Mouse (Mus musculus) lung, embryonic 15.5 days (tissue): ENCODE measurements around the gene Loxl1. TPM values are rescaled to one million over a fixed set of nuclear protein-coding genes. Genes with fewer than 3 reads are reported as not detected.

ENCODE experiments used
- ATAC-seq: fragments of 200-750 bp; cut with Nextera tagmentation; 2 replicates; pipeline ENCODE4 v1.8.0; 2017; ENCODE audit warnings: moderate number of reproducible peaks, borderline replicate concordance; ENCODE audit not compliant: low FRiP score, low TSS enrichment; ENCODE audit errors: extremely low read depth
- H3K27ac ChIP-seq: fragments of 300-500 bp; sonication (generic); 2 replicates; pipeline ENCODE4 v1.5.1; 2015; ENCODE audit warnings: moderate library complexity, mild to moderate bottlenecking, inconsistent platforms
- H3K27me3 ChIP-seq: fragments of 300-500 bp; sonication (generic); 2 replicates; pipeline ENCODE4 v1.6.1; 2015; ENCODE audit warnings: inconsistent platforms
- H3K36me3 ChIP-seq: fragments of 300-500 bp; sonication (generic); 2 replicates; pipeline ENCODE4 v1.6.1; 2015; ENCODE audit warnings: inconsistent platforms
- H3K4me1 ChIP-seq: fragments of 300-500 bp; sonication (generic); 2 replicates; pipeline ENCODE4 v1.6.1; 2015; ENCODE audit warnings: inconsistent platforms
- H3K4me2 ChIP-seq: fragments of 300-500 bp; sonication (generic); 2 replicates; pipeline ENCODE4 v1.6.1; 2015; ENCODE audit warnings: inconsistent platforms, mild to moderate bottlenecking, moderate library complexity
- H3K4me3 ChIP-seq: fragments of 300-500 bp; sonication (generic); 2 replicates; pipeline ENCODE4 v1.5.1; 2015; ENCODE audit warnings: mild to moderate bottlenecking, inconsistent platforms
- H3K9ac ChIP-seq: fragments of 300-500 bp; sonication (generic); 2 replicates; pipeline ENCODE4 v1.6.1; 2015; ENCODE audit warnings: inconsistent platforms
- H3K9me3 ChIP-seq: fragments of 300-500 bp; sonication (generic); 2 replicates; pipeline ENCODE4 v1.6.1; 2016; ENCODE audit warnings: inconsistent platforms
- WGBS: fragments of 180-500 bp; shearing (Covaris S2); methylation state at CpG from one replicate; pipeline ENCODE4 v1.1.7; 2015; 5-methylcytosine and 5-hydroxymethylcytosine counted together
- polyA plus RNA-seq: library from polyadenylated mRNA; unstranded; fragments of >200 nt; fragmentation: Nextera tagmentation; extraction: Ambion mirVana; gene quantifications from 2 replicates; pipeline ENCODE4 v1.2.1, GENCODE M21; 2015

Loxl1 gene
- polyA plus RNA-seq, 1 experiment from 2014 or later = 48.4 TPM

- no peak for ATAC-seq
- Histone ChIP-seq H3K27me3 (no peaks in the 10 kb centered on the region), H3K9ac (no peak overlapping the region), H3K4me3 (no peak overlapping the region), H3K4me1 (peaks cover 5% of the 10 kb centered on the region; the same call in 1 of the 2 replicates), H3K36me3 (no peaks in the 10 kb centered on the region), H3K27ac (no peak overlapping the region), H3K4me2 (no peak overlapping the region), H3K9me3 (no peaks in the 10 kb centered on the region)
- 20% methylated on average over 5 of the region's 5 CpGs for WGBS
Measured at GRCm38 (mm10) chr9:58330293-58330692, 17.3 kb upstream of the Loxl1 start.

GRCm38 (mm10) chr9:58327382-58327781, 14.4 kb upstream of the Loxl1 start:
- peaks cover 5% of the 10 kb centered on the region; the same call in 1 of the 2 replicates for H3K4me1 ChIP-seq
- no peak overlapping the region for H3K9ac ChIP-seq
- WGBS = 35% methylated on average over 1 of the region's 1 CpGs

GRCm38 (mm10) chr9:58326477-58327180, 13.6 kb upstream of the Loxl1 start:
- Histone ChIP-seq H3K27me3 (no peaks in the 10 kb centered on the region), H3K36me3 (no peaks in the 10 kb centered on the region), H3K4me3 (no peak overlapping the region), H3K4me1 (peaks cover 5% of the 10 kb centered on the region; the same call in 1 of the 2 replicates), H3K9me3 (no peaks in the 10 kb centered on the region), H3K9ac (no peak overlapping the region), H3K27ac (no peak overlapping the region), H3K4me2 (no peak overlapping the region)
- no peak for ATAC-seq
- WGBS = 25% methylated on average over 4 of the region's 4 CpGs

More at GRCm38 (mm10) chr9:58327382-58327781, 14.4 kb upstream of the Loxl1 start:
- ATAC-seq = no peak
- H3K9me3 ChIP-seq = no peaks in the 10 kb centered on the region
- no peaks in the 10 kb centered on the region for H3K36me3 ChIP-seq
- H3K27ac ChIP-seq = no peak overlapping the region
- H3K4me2 ChIP-seq = no peak overlapping the region
- no peaks in the 10 kb centered on the region for H3K27me3 ChIP-seq
- H3K4me3 ChIP-seq = no peak overlapping the region

GRCm38 (mm10) chr9:58321681-58322080, 8.7 kb upstream of the Loxl1 start:
- no peak overlapping the region for H3K4me2 ChIP-seq

GRCm38 (mm10) chr9:58318317-58318716, 5.3 kb upstream of the Loxl1 start:
- peaks cover 36% of the 10 kb centered on the region for H3K4me1 ChIP-seq
- no peak overlapping the region for H3K27ac ChIP-seq
- no peak overlapping the region for H3K9ac ChIP-seq
- no peak overlapping the region for H3K4me2 ChIP-seq
- H3K36me3 ChIP-seq = no peaks in the 10 kb centered on the region
- no peaks in the 10 kb centered on the region for H3K9me3 ChIP-seq
- 56% methylated on average over 3 of the region's 3 CpGs for WGBS
- ATAC-seq = no peak
- H3K4me3 ChIP-seq = no peak overlapping the region
- no peaks in the 10 kb centered on the region for H3K27me3 ChIP-seq

More at GRCm38 (mm10) chr9:58321681-58322080, 8.7 kb upstream of the Loxl1 start:
- H3K4me1 ChIP-seq = peaks cover 8% of the 10 kb centered on the region
- no peaks in the 10 kb centered on the region for H3K9me3 ChIP-seq
- no peak overlapping the region for H3K9ac ChIP-seq
- no peak for ATAC-seq
- no peaks in the 10 kb centered on the region for H3K36me3 ChIP-seq
- 90% methylated on average over 3 of the region's 3 CpGs for WGBS
- H3K27me3 ChIP-seq = no peaks in the 10 kb centered on the region
- no peak overlapping the region for H3K4me3 ChIP-seq
- H3K27ac ChIP-seq = no peak overlapping the region

- H3K9me3 ChIP-seq = no peaks in the 10 kb centered on the region
- H3K4me3 ChIP-seq = no peak overlapping the region
- peaks cover 45% of the 10 kb centered on the region for H3K4me1 ChIP-seq
- no peak for ATAC-seq
- H3K9ac ChIP-seq = no peak overlapping the region
- WGBS = 22% methylated on average over 3 of the region's 3 CpGs
- H3K36me3 ChIP-seq = no peaks in the 10 kb centered on the region
- H3K4me2 ChIP-seq = no peak overlapping the region
- peak overlapping the region; percentile 47; the same call in 1 of the 2 replicates for H3K27ac ChIP-seq
- peaks cover 6% of the 10 kb centered on the region; the same call in 1 of the 2 replicates for H3K27me3 ChIP-seq
Measured at GRCm38 (mm10) chr9:58317381-58317780, 4.4 kb upstream of the Loxl1 start.

- no peak overlapping the region for H3K9ac ChIP-seq
- no peak overlapping the region for H3K4me2 ChIP-seq
- no peak overlapping the region for H3K4me3 ChIP-seq
- peaks cover 11% of the 10 kb centered on the region; the same call in 1 of the 2 replicates for H3K27me3 ChIP-seq
- peaks cover 51% of the 10 kb centered on the region for H3K4me1 ChIP-seq
- H3K9me3 ChIP-seq = no peaks in the 10 kb centered on the region
- no peak; the same call in 1 of the 2 replicates for ATAC-seq
- no peaks in the 10 kb centered on the region for H3K36me3 ChIP-seq
- peak overlapping the region; percentile 47; the same call in 1 of the 2 replicates for H3K27ac ChIP-seq
- WGBS = 50% methylated on average over 7 of the region's 7 CpGs
Measured at GRCm38 (mm10) chr9:58316784-58317183, 3.8 kb upstream of the Loxl1 start.

- no peaks in the 10 kb centered on the region for H3K9me3 ChIP-seq
- no peak overlapping the region for H3K9ac ChIP-seq
- no peak overlapping the region for H3K4me2 ChIP-seq
- no peak overlapping the region for H3K4me3 ChIP-seq
- 96% methylated on average over 2 of the region's 2 CpGs for WGBS
- H3K27me3 ChIP-seq = peaks cover 17% of the 10 kb centered on the region; the same call in 1 of the 2 replicates
- no peak for ATAC-seq
- peaks cover 58% of the 10 kb centered on the region for H3K4me1 ChIP-seq
- H3K36me3 ChIP-seq = no peaks in the 10 kb centered on the region
- H3K27ac ChIP-seq = peak overlapping the region; percentile 89
Measured at GRCm38 (mm10) chr9:58315850-58316249, 2.9 kb upstream of the Loxl1 start.

GRCm38 (mm10) chr9:58314682-58315360, 1.8 kb upstream of the Loxl1 start:
- no peak for ATAC-seq
- WGBS = 31% methylated on average over 5 of the region's 5 CpGs
- H3K4me2 ChIP-seq = no peak overlapping the region
- peaks cover 65% of the 10 kb centered on the region for H3K4me1 ChIP-seq
- peaks cover 17% of the 10 kb centered on the region; the same call in 1 of the 2 replicates for H3K27me3 ChIP-seq
- H3K4me3 ChIP-seq = no peak overlapping the region
- no peak overlapping the region for H3K9ac ChIP-seq
- H3K36me3 ChIP-seq = no peaks in the 10 kb centered on the region
- H3K9me3 ChIP-seq = no peaks in the 10 kb centered on the region
- H3K27ac ChIP-seq = peak overlapping the region; percentile 89

- 0 out of 2 replicates have a peak, but pooled peaks have one; percentile 13 for ATAC-seq
Measured at GRCm38 (mm10) chr9:58312196-58312943, 616 bp downstream of the Loxl1 start.

GRCm38 (mm10) chr9:58311191-58311910, 1.6 kb downstream of the Loxl1 start:
- no peaks in the 10 kb centered on the region for H3K9me3 ChIP-seq
- no peaks in the 10 kb centered on the region for H3K36me3 ChIP-seq
- H3K4me2 ChIP-seq = peak overlapping the region; percentile 87
- WGBS = 63% methylated on average over 33 of the region's 33 CpGs
- H3K27me3 ChIP-seq = peaks cover 17% of the 10 kb centered on the region; the same call in 1 of the 2 replicates
- H3K4me3 ChIP-seq = peak overlapping the region; percentile 51
- peaks cover 88% of the 10 kb centered on the region for H3K4me1 ChIP-seq
- no peak for ATAC-seq
- H3K9ac ChIP-seq = peak overlapping the region; percentile 47; the same call in 1 of the 2 replicates
- no peak overlapping the region; the same call in 1 of the 2 replicates for H3K27ac ChIP-seq

More at GRCm38 (mm10) chr9:58312196-58312943, 616 bp downstream of the Loxl1 start:
- peak overlapping the region; percentile 47 for H3K9ac ChIP-seq
- H3K27me3 ChIP-seq = peaks cover 17% of the 10 kb centered on the region; the same call in 1 of the 2 replicates
- 2% methylated on average over 67 of the region's 72 CpGs for WGBS
- H3K27ac ChIP-seq = peak overlapping the region; percentile 88
- peak overlapping the region; percentile 51 for H3K4me3 ChIP-seq
- H3K4me2 ChIP-seq = peak overlapping the region; percentile 87
- H3K9me3 ChIP-seq = no peaks in the 10 kb centered on the region
- H3K36me3 ChIP-seq = no peaks in the 10 kb centered on the region
- peaks cover 88% of the 10 kb centered on the region for H3K4me1 ChIP-seq
